Mouse (Mus musculus) heart, embryonic 11.5 days (tissue): Measurements from ENCODE around the gene Gm5286. TPM values are rescaled to one million over a fixed set of nuclear protein-coding genes. Genes with fewer than 3 reads are reported as not detected.
"Not testable (repeated sequence)": the region's sequence is repeated elsewhere in the genome, so short reads cannot be mapped to it uniquely, and the experiment has no call there.

Experiments used
- ATAC-seq: fragments of 200-750 bp; cut with Nextera tagmentation; replicated peaks from 2 replicates; pipeline ENCODE4 v1.8.0; 2017; ENCODE audit warnings: moderate library complexity; ENCODE audit not compliant: insufficient number of reproducible peaks, low FRiP score, low TSS enrichment
- H3K27ac ChIP-seq: fragments of 300-500 bp; sonication (generic); 2 replicates; pipeline ENCODE4 v1.5.1; 2014; ENCODE audit warnings: mild to moderate bottlenecking, low read depth, low read length
- H3K27me3 ChIP-seq: fragments of 300-500 bp; sonication (generic); 2 replicates; pipeline ENCODE4 v1.6.1; 2014; ENCODE audit warnings: mild to moderate bottlenecking, low read length, mixed read lengths; ENCODE audit not compliant: control insufficient read depth, insufficient read depth
- H3K36me3 ChIP-seq: fragments of 300-500 bp; sonication (generic); 2 replicates; pipeline ENCODE4 v1.6.1; 2014; ENCODE audit warnings: mild to moderate bottlenecking, low read length, moderate library complexity, mixed read lengths; ENCODE audit not compliant: control insufficient read depth, insufficient read depth
- H3K4me1 ChIP-seq: fragments of 300-500 bp; sonication (generic); 2 replicates; pipeline ENCODE4 v1.6.1; 2014; ENCODE audit warnings: low read length; ENCODE audit not compliant: control insufficient read depth, insufficient read depth
- H3K4me2 ChIP-seq: fragments of 300-500 bp; sonication (generic); 2 replicates; pipeline ENCODE4 v1.6.1; 2014; ENCODE audit warnings: mild to moderate bottlenecking, moderate library complexity
- H3K4me3 ChIP-seq: fragments of 300-500 bp; sonication (generic); 2 replicates; pipeline ENCODE4 v1.5.1; 2014; ENCODE audit warnings: low read depth, low read length
- H3K9ac ChIP-seq: fragments of 300-500 bp; sonication (generic); 2 replicates; pipeline ENCODE4 v1.6.1; 2014; ENCODE audit warnings: mild to moderate bottlenecking, low read depth, low read length, moderate library complexity
- H3K9me3 ChIP-seq: fragments of 300-500 bp; sonication (generic); replicated peaks from 2 replicates; pipeline ENCODE4 v1.6.1; 2016; ENCODE audit warnings: low read length; ENCODE audit not compliant: control insufficient read depth
- WGBS: fragments of 180-500 bp; shearing (Covaris S2); extraction: QIAGEN DNeasy Blood & Tissue Kit; methylation state at CpG from one replicate; pipeline ENCODE4 v1.1.7; 2014; ENCODE audit not compliant: insufficient replicate concordance; 5-methylcytosine and 5-hydroxymethylcytosine counted together
- polyA plus RNA-seq: library from polyadenylated mRNA; unstranded; fragments of >200 nt; fragmentation: Nextera tagmentation; extraction: Ambion mirVana; gene quantifications from 2 replicates; pipeline ENCODE4 v1.2.1, GENCODE M21; 2014

The Gm5286 gene
- polyA plus RNA-seq: not detected in 2 replicates

GRCm38 (mm10) chr3:94196414-94196813 is at the start of gene Gm5286:
Gene Gm5286, plus strand, starts transcription at chr3:94196714.
- 86% methylated on average over 1 of the region's 4 CpGs for WGBS
- H3K4me2 ChIP-seq, H3K9ac ChIP-seq, H3K4me1 ChIP-seq, ATAC-seq, H3K4me3 ChIP-seq, H3K9me3 ChIP-seq, H3K27ac ChIP-seq, H3K36me3 ChIP-seq, H3K27me3 ChIP-seq: not testable (repeated sequence)

GRCm38 (mm10) chr3:94167351-94167750 is 29.2 kb upstream of the Gm5286 start:
- H3K27ac ChIP-seq, H3K9ac ChIP-seq, H3K4me2 ChIP-seq, H3K4me3 ChIP-seq, H3K27me3 ChIP-seq, ATAC-seq, H3K9me3 ChIP-seq, H3K4me1 ChIP-seq, H3K36me3 ChIP-seq: not testable (repeated sequence)

- not testable (repeated sequence) for H3K4me3 ChIP-seq, H3K4me2 ChIP-seq, H3K9ac ChIP-seq, H3K36me3 ChIP-seq, H3K9me3 ChIP-seq, ATAC-seq, H3K4me1 ChIP-seq, H3K27ac ChIP-seq, H3K27me3 ChIP-seq
- WGBS: 74% methylated on average over 1 of the region's 1 CpGs
Observed at GRCm38 (mm10) chr3:94178093-94178492, 18.4 kb upstream of the Gm5286 start, which contains the start of gene Gm10696. Gene Gm10696, minus strand, starts transcription at chr3:94178193.

Other genes starting within 250 kb of the Gm5286 start
- gene Tdpoz5, start 235.4 kb upstream of the Gm5286 start, polyA plus RNA-seq: not detected in 2 replicates
- not detected in 2 replicates for gene Gm9125, start 141.8 kb upstream of the Gm5286 start, polyA plus RNA-seq
- gene Gm10697, start 124.1 kb upstream of the Gm5286 start, polyA plus RNA-seq: not detected in 2 replicates
- gene Gm10696, start 18.5 kb upstream of the Gm5286 start, polyA plus RNA-seq: not detected in 2 replicates
- not detected in 2 replicates for gene Gm4778, start 67.3 kb downstream of the Gm5286 start, polyA plus RNA-seq
- gene Them4, start 113.4 kb downstream of the Gm5286 start, polyA plus RNA-seq: 11.8 and 12.5 TPM in 2 replicates
- 0.17 TPM in 1 of 2 replicates, not detected in the other for gene Them5, start 145.4 kb downstream of the Gm5286 start, polyA plus RNA-seq
- gene C2cd4d, start 165.7 kb downstream of the Gm5286 start, polyA plus RNA-seq: 0.59 and 0.89 TPM in 2 replicates
- 0.41 and 0.44 TPM in 2 replicates for gene Rorc, start 176.1 kb downstream of the Gm5286 start, polyA plus RNA-seq
- gene Lingo4, start 201.8 kb downstream of the Gm5286 start, polyA plus RNA-seq: not detected in 2 replicates
- gene Tdrkh, start 216.6 kb downstream of the Gm5286 start, polyA plus RNA-seq: 8.4 and 8.7 TPM in 2 replicates
- gene Mrpl9, start 246.6 kb downstream of the Gm5286 start, polyA plus RNA-seq: 60.8 and 65.5 TPM in 2 replicates
- gene Oaz3, start 247.2 kb downstream of the Gm5286 start, polyA plus RNA-seq: 0.29 TPM in 1 of 2 replicates, not detected in the other